Mouse (Mus musculus): ENCODE measurements around the gene Gm48552. TPM values are rescaled to one million over a fixed set of nuclear protein-coding genes. Genes with fewer than 3 reads are reported as not detected.
A peak's percentile ranks its signal among the peaks of the same experiment; 100 is the strongest.

Gm48552 gene
- polyA plus RNA-seq, 1 experiment from 2014 or later, result 1.7 TPM

- 58% methylated on average over 9 of the region's 9 CpGs for WGBS
- Histone ChIP-seq H3K36me3 (no peaks in the 10 kb centered on the region), H3K27me3 (ENCODE audit: insufficient read depth, poor library complexity, severe bottlenecking) (no peaks in the 10 kb centered on the region), H3K4me1 (peaks cover 66% of the 10 kb centered on the region), H3K27ac (0 out of 2 replicates have a peak overlapping the region, but pooled peaks have one; percentile 2), H3K4me3 (no peak overlapping the region), H3K9me3 (no peaks in the 10 kb centered on the region)
- DNase-seq (ENCODE audit: low spot score), result no peak
Observed at GRCm38 (mm10) chr10:81354738-81355477, 33.9 kb upstream of the Gm48552 start.

GRCm38 (mm10) chr10:81355533-81355932, 33.3 kb upstream of the Gm48552 start:
- no peak overlapping the region for H3K4me3 ChIP-seq
- 62% methylated on average over 4 of the region's 4 CpGs for WGBS
- H3K27me3 ChIP-seq (ENCODE audit: insufficient read depth, poor library complexity, severe bottlenecking), result no peaks in the 10 kb centered on the region
- no peak for DNase-seq (ENCODE audit: low spot score)
- no peaks in the 10 kb centered on the region for H3K9me3 ChIP-seq
- H3K4me1 ChIP-seq, result peaks cover 73% of the 10 kb centered on the region
- H3K36me3 ChIP-seq, result no peaks in the 10 kb centered on the region
- no peak overlapping the region for H3K27ac ChIP-seq

- H3K9me3 ChIP-seq, result no peaks in the 10 kb centered on the region
- H3K27ac ChIP-seq, result peak overlapping the region; percentile 65; the same call in 1 of the 2 replicates
- peaks cover 77% of the 10 kb centered on the region for H3K4me1 ChIP-seq
Observed at GRCm38 (mm10) chr10:81356352-81356990, 32.3 kb upstream of the Gm48552 start.

GRCm38 (mm10) chr10:81356991-81357844, 31.6 kb upstream of the Gm48552 start, which contains the start of gene Mfsd12:
Gene Mfsd12, plus strand, starts transcription at chr10:81357491.
- Histone ChIP-seq H3K9me3 (no peaks in the 10 kb centered on the region), H3K4me1 (peaks cover 78% of the 10 kb centered on the region), H3K27ac (peak within 1 kb of the TSS; percentile 91)

More at GRCm38 (mm10) chr10:81356352-81356990, 32.3 kb upstream of the Gm48552 start:
- 52% methylated on average over 12 of the region's 12 CpGs for WGBS
- no peaks in the 10 kb centered on the region; the same call in 1 of the 2 replicates for H3K36me3 ChIP-seq
- H3K4me3 ChIP-seq, result peak overlapping the region; percentile 92
- H3K27me3 ChIP-seq (ENCODE audit: insufficient read depth, poor library complexity, severe bottlenecking), result no peaks in the 10 kb centered on the region
- DNase-seq (ENCODE audit: low spot score), result no peak

GRCm38 (mm10) chr10:81358209-81358608, 30.6 kb upstream of the Gm48552 start:
- peaks cover 88% of the 10 kb centered on the region for H3K4me1 ChIP-seq
- H3K27me3 ChIP-seq (ENCODE audit: insufficient read depth, poor library complexity, severe bottlenecking), result peaks cover 15% of the 10 kb centered on the region

More at GRCm38 (mm10) chr10:81356991-81357844, 31.6 kb upstream of the Gm48552 start, which contains the start of gene Mfsd12:
- Histone ChIP-seq H3K36me3 (peaks cover 6% of the 10 kb centered on the region; the same call in 1 of the 2 replicates), H3K27me3 (ENCODE audit: insufficient read depth, poor library complexity, severe bottlenecking) (peaks cover 5% of the 10 kb centered on the region; the same call in 1 of the 2 replicates), H3K4me3 (peak within 1 kb of the TSS; percentile 92)
- WGBS, result 1% methylated on average over 79 of the region's 79 CpGs
- peak; percentile 93 for DNase-seq (ENCODE audit: low spot score)

GRCm38 (mm10) chr10:81358841-81359240, 30.0 kb upstream of the Gm48552 start:
- peak overlapping the region; percentile 91 for H3K27ac ChIP-seq
- 51% methylated on average over 1 of the region's 1 CpGs for WGBS
- peak overlapping the region; percentile 92 for H3K4me3 ChIP-seq
- H3K9me3 ChIP-seq, result no peaks in the 10 kb centered on the region
- DNase-seq (ENCODE audit: low spot score), result no peak
- peaks cover 14% of the 10 kb centered on the region for H3K36me3 ChIP-seq
- H3K4me1 ChIP-seq, result peaks cover 94% of the 10 kb centered on the region
- peaks cover 20% of the 10 kb centered on the region for H3K27me3 ChIP-seq (ENCODE audit: insufficient read depth, poor library complexity, severe bottlenecking)

More at GRCm38 (mm10) chr10:81358209-81358608, 30.6 kb upstream of the Gm48552 start:
- H3K36me3 ChIP-seq, result peaks cover 14% of the 10 kb centered on the region
- H3K27ac ChIP-seq, result peak overlapping the region; percentile 91
- peak overlapping the region; percentile 92 for H3K4me3 ChIP-seq
- H3K9me3 ChIP-seq, result no peaks in the 10 kb centered on the region
- no peak for DNase-seq (ENCODE audit: low spot score)
- WGBS, result 23% methylated on average over 4 of the region's 4 CpGs

- peaks cover 14% of the 10 kb centered on the region for H3K36me3 ChIP-seq
- no peaks in the 10 kb centered on the region for H3K9me3 ChIP-seq
- 67% methylated on average over 8 of the region's 8 CpGs for WGBS
- peaks cover 97% of the 10 kb centered on the region for H3K4me1 ChIP-seq
- DNase-seq (ENCODE audit: low spot score), result no peak
- H3K4me3 ChIP-seq, result no peak overlapping the region
- H3K27ac ChIP-seq, result peak overlapping the region; percentile 59; the same call in 1 of the 2 replicates
- H3K27me3 ChIP-seq (ENCODE audit: insufficient read depth, poor library complexity, severe bottlenecking), result peaks cover 35% of the 10 kb centered on the region
Observed at GRCm38 (mm10) chr10:81360721-81361120, 28.1 kb upstream of the Gm48552 start.

- Histone ChIP-seq H3K27me3 (ENCODE audit: insufficient read depth, poor library complexity, severe bottlenecking) (peaks cover 35% of the 10 kb centered on the region), H3K9me3 (no peaks in the 10 kb centered on the region), H3K27ac (peak overlapping the region; percentile 90), H3K4me1 (peaks cover 100% of the 10 kb centered on the region), H3K4me3 (peak overlapping the region; percentile 64), H3K36me3 (peaks cover 27% of the 10 kb centered on the region)
- 59% methylated on average over 12 of the region's 12 CpGs for WGBS
- no peak for DNase-seq (ENCODE audit: low spot score)
Observed at GRCm38 (mm10) chr10:81362336-81362949, 26.4 kb upstream of the Gm48552 start.

- Histone ChIP-seq H3K36me3 (peaks cover 40% of the 10 kb centered on the region), H3K4me3 (peak overlapping the region; percentile 64), H3K4me1 (peaks cover 93% of the 10 kb centered on the region), H3K27ac (peak overlapping the region; percentile 90), H3K9me3 (no peaks in the 10 kb centered on the region), H3K27me3 (ENCODE audit: insufficient read depth, poor library complexity, severe bottlenecking) (peaks cover 35% of the 10 kb centered on the region)
- WGBS, result 5% methylated on average over 54 of the region's 54 CpGs
- DNase-seq (ENCODE audit: low spot score), result peak; percentile 94
Observed at GRCm38 (mm10) chr10:81363436-81364346, 25.1 kb upstream of the Gm48552 start.

GRCm38 (mm10) chr10:81364666-81365065, 24.1 kb upstream of the Gm48552 start:
- no peak for DNase-seq (ENCODE audit: low spot score)
- H3K27ac ChIP-seq, result peak overlapping the region; percentile 78

GRCm38 (mm10) chr10:81365073-81365472, 23.7 kb upstream of the Gm48552 start:
- Histone ChIP-seq H3K27me3 (ENCODE audit: insufficient read depth, poor library complexity, severe bottlenecking) (peaks cover 35% of the 10 kb centered on the region), H3K36me3 (peaks cover 54% of the 10 kb centered on the region), H3K4me1 (peaks cover 84% of the 10 kb centered on the region), H3K9me3 (no peaks in the 10 kb centered on the region), H3K27ac (peak overlapping the region; percentile 78), H3K4me3 (peak overlapping the region; percentile 64)
- DNase-seq (ENCODE audit: low spot score), result no peak
- 36% methylated on average over 4 of the region's 4 CpGs for WGBS

More at GRCm38 (mm10) chr10:81364666-81365065, 24.1 kb upstream of the Gm48552 start:
- peaks cover 50% of the 10 kb centered on the region for H3K36me3 ChIP-seq
- H3K4me1 ChIP-seq, result peaks cover 88% of the 10 kb centered on the region
- H3K27me3 ChIP-seq (ENCODE audit: insufficient read depth, poor library complexity, severe bottlenecking), result peaks cover 35% of the 10 kb centered on the region
- 14% methylated on average over 28 of the region's 28 CpGs for WGBS
- no peaks in the 10 kb centered on the region for H3K9me3 ChIP-seq
- peak overlapping the region; percentile 64 for H3K4me3 ChIP-seq
